Mouse (Mus musculus) v-Abl transformed pro-B cells (cell line): ENCODE results near the gene Fchsd2.

ENCODE experiments used
- in situ Hi-C, 2 experiments: fragments of 400-800 bp; cut with MboI; formaldehyde crosslinking; loops; one replicate each; pipeline ENCODE4 v1.15.1; 2025; ENCODE audit not compliant: unreplicated experiment in 2 of 2

The Fchsd2 gene

GRCm38 (mm10) chr7:101166568-101166967 is 73.9 kb downstream of the Fchsd2 start:
- in situ Hi-C loops, result no loop called here

- in situ Hi-C loops, result no loop called here
Observed at GRCm38 (mm10) chr7:101170482-101170881, 77.8 kb downstream of the Fchsd2 start.

- in situ Hi-C loops, result no loop called here
Observed at GRCm38 (mm10) chr7:101171002-101171401, 78.3 kb downstream of the Fchsd2 start.

GRCm38 (mm10) chr7:101173331-101173730 is 80.7 kb downstream of the Fchsd2 start:
- in situ Hi-C loops, result no loop called here

GRCm38 (mm10) chr7:101178751-101179150 is 86.1 kb downstream of the Fchsd2 start:
- in situ Hi-C loops, result no loop called here

- in situ Hi-C loops, result no loop called here
Observed at GRCm38 (mm10) chr7:101191326-101191969, 98.8 kb downstream of the Fchsd2 start.

GRCm38 (mm10) chr7:101210826-101211225 is 118.2 kb downstream of the Fchsd2 start:
- in situ Hi-C loops, result loop anchor here in 1 of 2 experiments (25.0 kb wide), 1 partner anchor 99 kb away; no protein-coding TSS in a partner anchor

- in situ Hi-C loops, result loop anchor here in 1 of 2 experiments (25.0 kb wide), 1 partner anchor 101 kb away; no protein-coding TSS in a partner anchor
Observed at GRCm38 (mm10) chr7:101213515-101214263, 121.0 kb downstream of the Fchsd2 start.

- in situ Hi-C loops, result loop anchor here in 1 of 2 experiments (25.0 kb wide), 1 partner anchor 104 kb away; no protein-coding TSS in a partner anchor
Observed at GRCm38 (mm10) chr7:101216724-101217123, 124.1 kb downstream of the Fchsd2 start.

- in situ Hi-C loops, result loop anchor here in 1 of 2 experiments (25.0 kb wide), 1 partner anchor 111 kb away; no protein-coding TSS in a partner anchor
Observed at GRCm38 (mm10) chr7:101223501-101223900, 130.8 kb downstream of the Fchsd2 start.

- in situ Hi-C loops, result loop anchor here in 1 of 2 experiments (5.0 kb wide), 1 partner anchor 172 kb away; no protein-coding TSS in a partner anchor
Observed at GRCm38 (mm10) chr7:101229336-101229735, 136.7 kb downstream of the Fchsd2 start.

- in situ Hi-C loops, result loop anchor here (5.0 kb wide), 2 partner anchors 119 to 146 kb away; no protein-coding TSS in a partner anchor
Observed at GRCm38 (mm10) chr7:101231458-101231857, 138.8 kb downstream of the Fchsd2 start.

- in situ Hi-C loops, result loop anchor here (5.0 kb wide), 2 partner anchors 120 to 145 kb away; no protein-coding TSS in a partner anchor
Observed at GRCm38 (mm10) chr7:101232716-101233115, 140.1 kb downstream of the Fchsd2 start.

GRCm38 (mm10) chr7:101236712-101237473 is 144.2 kb downstream of the Fchsd2 start:
- in situ Hi-C loops, result no loop called here

GRCm38 (mm10) chr7:101248760-101249159 is 156.1 kb downstream of the Fchsd2 start:
- in situ Hi-C loops, result no loop called here

GRCm38 (mm10) chr7:101249173-101249572 is 156.5 kb downstream of the Fchsd2 start:
- in situ Hi-C loops, result no loop called here

- in situ Hi-C loops, result no loop called here
Observed at GRCm38 (mm10) chr7:101253071-101253470, 160.4 kb downstream of the Fchsd2 start.

GRCm38 (mm10) chr7:101258482-101258881 is 165.8 kb downstream of the Fchsd2 start:
- in situ Hi-C loops, result no loop called here

GRCm38 (mm10) chr7:101261941-101262546 is 169.4 kb downstream of the Fchsd2 start:
- in situ Hi-C loops, result no loop called here

GRCm38 (mm10) chr7:101263511-101263910 is 170.8 kb downstream of the Fchsd2 start:
- in situ Hi-C loops, result no loop called here
